9 mouse cellular contexts compared by ENCODE assay signal in the genomic region with DNA sequence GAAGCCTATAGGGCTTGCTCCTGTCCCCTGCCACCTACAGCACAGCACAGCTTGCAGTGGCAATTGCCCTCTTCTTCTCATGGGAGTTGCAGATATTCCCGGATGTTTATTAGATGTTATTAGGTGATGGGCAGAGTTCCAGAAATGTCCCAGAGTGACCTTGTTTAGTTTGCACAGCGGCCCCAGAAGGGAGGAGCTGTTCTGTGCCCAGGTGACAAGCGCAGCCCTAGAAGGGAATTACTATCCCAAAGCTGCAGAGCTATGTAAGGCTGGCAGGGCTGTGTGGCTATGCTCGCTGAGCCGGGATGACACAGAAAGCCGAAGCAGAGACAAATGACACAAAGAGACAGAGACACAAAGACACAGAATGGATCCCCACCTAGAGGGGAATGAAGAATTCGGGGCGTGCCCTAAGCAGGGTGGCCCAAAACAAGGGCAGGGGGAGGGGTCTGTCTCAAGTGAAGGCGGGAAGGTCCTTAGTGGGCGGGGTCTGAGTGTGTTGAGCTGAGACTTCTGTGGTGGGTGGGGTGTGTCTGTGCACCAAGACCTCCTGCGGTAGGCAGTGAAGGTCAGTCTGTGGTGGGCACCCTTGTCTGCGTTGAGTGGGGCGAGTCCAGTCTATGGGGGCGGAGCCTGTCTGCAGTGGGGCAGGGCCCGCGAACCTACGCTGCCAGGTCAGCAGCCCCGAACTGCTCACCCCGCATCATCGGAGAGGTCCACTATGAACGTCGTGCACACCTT. TPM values are rescaled to one million over a fixed set of nuclear protein-coding genes. Genes with fewer than 3 reads are reported as not detected.
DNase-seq lines count a peak whose midpoint lies in the region; ATAC-seq and TF ChIP-seq lines count a peak whose summit lies in the region.
"Had no signal": no experiment of that assay in that cellular context is flagged by ENCODE, and none has a peak within 500 bp of the region (broad histone marks: within the 10 kb centered on the region; RNA-seq: fewer than 3 reads in every experiment).

No protein-coding gene starts in this region.

- peak; percentile 38 for ATAC-seq in heart, embryonic 13.5 days (ENCODE audit: extremely low read depth, insufficient number of reproducible peaks, low FRiP score, low TSS enrichment)
- peak; percentile 63 for ATAC-seq in kidney, embryonic 16.5 days (ENCODE audit: low FRiP score, low TSS enrichment)

- peak overlapping the region; percentile 85 for H3K4me2 ChIP-seq in heart, embryonic 13.5 days
- H3K4me2 ChIP-seq in kidney, embryonic 16.5 days (replicated peaks; ENCODE audit: low read depth, low read length): peak overlapping the region; percentile 84

- H3K79me3 ChIP-seq in C2C12 (ENCODE audit: low read depth): no peaks in the 10 kb centered on the region

- no peaks in the 10 kb centered on the region for H3K9me3 ChIP-seq in heart, embryonic 13.5 days
- H3K9me3 ChIP-seq in kidney, embryonic 16.5 days (ENCODE audit: low read length): no peaks in the 10 kb centered on the region

- 3% methylated on average over 22 of the region's 22 CpGs for WGBS in heart, embryonic 13.5 days
- WGBS in kidney, embryonic 16.5 days: 3% methylated on average over 22 of the region's 22 CpGs
- WGBS in small intestine, adult 2 months: 3% methylated on average over 22 of the region's 22 CpGs

- TF ChIP-seq POLR2A in small intestine, adult 2 months (IDR thresholded peaks at IDR 0.05; ENCODE audit: low read depth, low read length): peak; percentile 25; the same call in 1 of the 2 replicates

- H3K9ac ChIP-seq in heart, embryonic 13.5 days: peak overlapping the region; percentile 82
- H3K9ac ChIP-seq in kidney, embryonic 16.5 days (replicated peaks; ENCODE audit: low read length): peak overlapping the region; percentile 77

- H3ac ChIP-seq in C2C12 (ENCODE audit: control insufficient read depth, insufficient read length, low read depth): peak overlapping the region; percentile 75

- no peaks in the 10 kb centered on the region for H3K27me3 ChIP-seq in C2C12 (ENCODE audit: control insufficient read depth, insufficient read depth, insufficient read length)
- peaks cover 5% of the 10 kb centered on the region; the same call in 1 of the 2 replicates for H3K27me3 ChIP-seq in heart, embryonic 13.5 days (replicated peaks)
- H3K27me3 ChIP-seq in kidney, embryonic 16.5 days (ENCODE audit: insufficient read depth, low read length): no peaks in the 10 kb centered on the region
- no peaks in the 10 kb centered on the region for H3K27me3 ChIP-seq in small intestine, adult 2 months (ENCODE audit: control insufficient read depth, insufficient read depth, low read length)

- peaks cover 71% of the 10 kb centered on the region for H3K4me1 ChIP-seq in heart, embryonic 13.5 days
- H3K4me1 ChIP-seq in kidney, embryonic 16.5 days (ENCODE audit: insufficient read depth, low read length): peaks cover 33% of the 10 kb centered on the region
- H3K4me1 ChIP-seq in small intestine, adult 2 months (ENCODE audit: control insufficient read depth, insufficient read depth, insufficient read length, low read length): peaks cover 16% of the 10 kb centered on the region

- H3K79me2 ChIP-seq in C2C12 (ENCODE audit: control insufficient read depth, insufficient read depth): no peaks in the 10 kb centered on the region

- DNase-seq in MN1 (ENCODE audit: low spot score): peak; percentile 32
- DNase-seq in embryo, embryonic 9.5 days (ENCODE audit: extremely low spot score): peak; percentile 75
- peak; percentile 67 for DNase-seq in lung, postnatal 25 days (ENCODE audit: low spot score)
- DNase-seq in layer of hippocampus, postnatal 36 days: no peak

- no peak for TF ChIP-seq CTCF in C2C12 (IDR thresholded peaks at IDR 0.05; ENCODE audit: control insufficient read depth, insufficient read depth, insufficient read length)
- TF ChIP-seq CTCF in small intestine, adult 2 months (IDR thresholded peaks at IDR 0.05; ENCODE audit: extremely low read depth, insufficient read length, insufficient replicate concordance, low read depth, low read length): no peak

- H3K4me3 ChIP-seq in C2C12 (ENCODE audit: insufficient read depth, poor library complexity, severe bottlenecking): peak overlapping the region; percentile 45
- peak overlapping the region; percentile 64 for H3K4me3 ChIP-seq in heart, embryonic 13.5 days
- H3K4me3 ChIP-seq in kidney, embryonic 16.5 days (ENCODE audit: low read length): peak overlapping the region; percentile 73
- peak overlapping the region; percentile 91 for H3K4me3 ChIP-seq in small intestine, adult 2 months (ENCODE audit: low read depth, low read length)

- no peaks in the 10 kb centered on the region for H3K36me3 ChIP-seq in C2C12 (ENCODE audit: control insufficient read depth, insufficient read depth)
- peaks cover 3% of the 10 kb centered on the region; the same call in 1 of the 2 replicates for H3K36me3 ChIP-seq in heart, embryonic 13.5 days
- H3K36me3 ChIP-seq in kidney, embryonic 16.5 days (ENCODE audit: insufficient read depth, low read length): no peaks in the 10 kb centered on the region
- peaks cover 19% of the 10 kb centered on the region for H3K36me3 ChIP-seq in small intestine, adult 2 months (ENCODE audit: control insufficient read depth, insufficient read depth, low read length)

- peak overlapping the region; percentile 97 for H3K27ac ChIP-seq in heart, embryonic 13.5 days (replicated peaks)
- peak overlapping the region; percentile 88 for H3K27ac ChIP-seq in kidney, embryonic 16.5 days (ENCODE audit: low read length)
- peak overlapping the region; percentile 91 for H3K27ac ChIP-seq in small intestine, adult 2 months (ENCODE audit: insufficient read depth, low read depth, low read length)

TF ChIP-seq in C2C12, 6 proteins besides CTCF, POLR2A, EP300 and RAD21:
- TF ChIP-seq MYOD1 (IDR thresholded peaks at IDR 0.05; ENCODE audit: control insufficient read depth, insufficient read length, low read depth) (no peak), USF1 (IDR thresholded peaks at IDR 0.05; ENCODE audit: low read depth) (no peak), FOSL1 (IDR thresholded peaks at IDR 0.05; ENCODE audit: insufficient read depth, low read length, poor library complexity, severe bottlenecking) (no peak), CEBPB (IDR thresholded peaks at IDR 0.05; ENCODE audit: low read depth) (no peak), MAX (IDR thresholded peaks at IDR 0.05) (no peak), MYOG (IDR thresholded peaks at IDR 0.05; ENCODE audit: control insufficient read depth, extremely low read depth, insufficient read length) (no peak)

RNA-seq across cellular contexts. Expression of gene Trpm4, which starts 0.7 kb away (rescaled TPM):
- 10.6 TPM for polyA plus RNA-seq in C2C12 (2012; fragmentation: generic; extraction: Trizol)
- 12.7 and 13.5 TPM in 2 replicates for polyA plus RNA-seq in heart, embryonic 13.5 days (2015; fragmentation: Nextera tagmentation; extraction: Ambion mirVana)
- polyA plus RNA-seq in kidney, embryonic 16.5 days (2015; fragmentation: Nextera tagmentation; extraction: Ambion mirVana): 22.3 and 23.6 TPM in 2 replicates
- polyA plus RNA-seq in small intestine, adult 2 months (2012; rRNA removed): 101 and 257 TPM in 2 replicates
- total RNA-seq in layer of hippocampus, postnatal 36 days (2021): 10 to 100 TPM; 12.9 to 14.8 TPM

RNA-seq across cellular contexts. Expression of gene Hrc, which starts 2.2 kb away (rescaled TPM):
- polyA plus RNA-seq in C2C12 (2012; fragmentation: generic; extraction: Trizol): 0.51 TPM
- polyA plus RNA-seq in heart, embryonic 13.5 days (2015; fragmentation: Nextera tagmentation; extraction: Ambion mirVana): 24.2 and 27.7 TPM in 2 replicates
- polyA plus RNA-seq in kidney, embryonic 16.5 days (2015; fragmentation: Nextera tagmentation; extraction: Ambion mirVana): 1.7 and 1.8 TPM in 2 replicates
- 0.14 and 0.46 TPM in 2 replicates for polyA plus RNA-seq in small intestine, adult 2 months (2012; rRNA removed)
- under 1 TPM; 0.20 to 0.46 TPM for total RNA-seq in layer of hippocampus, postnatal 36 days (2021)

RNA-seq across cellular contexts. Expression of gene Ppfia3, which starts 34.0 kb away (rescaled TPM):
- polyA plus RNA-seq in C2C12 (2012; fragmentation: generic; extraction: Trizol): 4.8 TPM
- 2.3 and 2.9 TPM in 2 replicates for polyA plus RNA-seq in heart, embryonic 13.5 days (2015; fragmentation: Nextera tagmentation; extraction: Ambion mirVana)
- polyA plus RNA-seq in kidney, embryonic 16.5 days (2015; fragmentation: Nextera tagmentation; extraction: Ambion mirVana): 5.1 and 6.3 TPM in 2 replicates
- 15.4 and 63.9 TPM in 2 replicates for polyA plus RNA-seq in small intestine, adult 2 months (2012; rRNA removed)
- 100 to 1,000 TPM; 126 to 128 TPM for total RNA-seq in layer of hippocampus, postnatal 36 days (2021)
- total RNA-seq: heart, postnatal 36 days had no signal

RNA-seq across cellular contexts. Expression of gene Lin7b, which starts 37.5 kb away (rescaled TPM):
- polyA plus RNA-seq in C2C12 (2012; fragmentation: generic; extraction: Trizol): 0.94 TPM
- polyA plus RNA-seq in heart, embryonic 13.5 days (2015; fragmentation: Nextera tagmentation; extraction: Ambion mirVana): 1.0 and 1.2 TPM in 2 replicates
- polyA plus RNA-seq in kidney, embryonic 16.5 days (2015; fragmentation: Nextera tagmentation; extraction: Ambion mirVana): 1.7 and 1.9 TPM in 2 replicates
- 2.9 and 4.0 TPM in 2 replicates for polyA plus RNA-seq in small intestine, adult 2 months (2012; rRNA removed)
- total RNA-seq in layer of hippocampus, postnatal 36 days (2021): 100 to 1,000 TPM; 133 to 154 TPM

RNA-seq across cellular contexts. Expression of gene Slc6a21, which starts 55.5 kb away (rescaled TPM):
- polyA plus RNA-seq in C2C12 (2012; fragmentation: generic; extraction: Trizol): not detected
- not detected in 2 replicates for polyA plus RNA-seq in heart, embryonic 13.5 days (2015; fragmentation: Nextera tagmentation; extraction: Ambion mirVana)
- polyA plus RNA-seq in kidney, embryonic 16.5 days (2015; fragmentation: Nextera tagmentation; extraction: Ambion mirVana): not detected in 2 replicates
- not detected in 2 replicates for polyA plus RNA-seq in small intestine, adult 2 months (2012; rRNA removed)
- total RNA-seq in layer of hippocampus, postnatal 36 days (2021): not detected
- total RNA-seq: heart, postnatal 36 days had no signal

Comparison
In these comparisons a context has a peak if more than half of its experiments do, and no peak if none do; other contexts are left out.
1. DNase-seq: peak in MN1 (single experiment), embryo, embryonic 9.5 days (single experiment) and lung, postnatal 25 days (single experiment); none in layer of hippocampus, postnatal 36 days (0 of 2).
2. Peak in every context shown above with its lines, with median percentiles within 50 percentile points of each other: H3K4me3 ChIP-seq and H3K27ac ChIP-seq.